Mouse (Mus musculus): ENCODE results near the gene Mmp15. TPM values are rescaled to one million over a fixed set of nuclear protein-coding genes. Genes with fewer than 3 reads are reported as not detected.
A peak's percentile ranks its signal among the peaks of the same experiment; 100 is the strongest.
"Not testable (repeated sequence)": the region's sequence is repeated elsewhere in the genome, so short reads cannot be mapped to it uniquely, and the experiment has no call there.

Mmp15 gene
- polyA plus RNA-seq, 1 experiment from 2014 or later = 25.6 TPM

- ATAC-seq (ENCODE audit: insufficient read depth) (peak; percentile 85), DNase-seq (peak; percentile 77)
- Histone ChIP-seq H3K4me2 (peak overlapping the region; percentile 23), H3K4me1 (ENCODE audit: insufficient read depth) (peaks cover 12% of the 10 kb centered on the region), H3K36me3 (ENCODE audit: insufficient read depth) (no peaks in the 10 kb centered on the region), H3K27ac (ENCODE audit: low read depth) (peak overlapping the region; percentile 80), H3K27me3 (ENCODE audit: insufficient read depth, low read length) (no peaks in the 10 kb centered on the region), H3K4me3 (ENCODE audit: low read depth, low read length) (no peak overlapping the region), H3K9ac (no peak overlapping the region), H3K9me3 (ENCODE audit: low read depth, low read length) (no peaks in the 10 kb centered on the region)
- 10% methylated on average over 7 of the region's 7 CpGs for WGBS
- TF ChIP-seq CTCF (IDR thresholded peaks at IDR 0.05; ENCODE audit: low read depth) = no peak
Measured at GRCm38 (mm10) chr8:95377863-95378291, 25.8 kb downstream of the Mmp15 start.

- peaks cover 12% of the 10 kb centered on the region for H3K4me1 ChIP-seq (ENCODE audit: insufficient read depth)
- not testable (repeated sequence) for H3K36me3 ChIP-seq (ENCODE audit: insufficient read depth); DNase-seq; H3K27ac ChIP-seq (ENCODE audit: low read depth); H3K4me2 ChIP-seq; H3K27me3 ChIP-seq (ENCODE audit: insufficient read depth, low read length); H3K9me3 ChIP-seq (ENCODE audit: low read depth, low read length); ATAC-seq (ENCODE audit: insufficient read depth); H3K4me3 ChIP-seq (ENCODE audit: low read depth, low read length); H3K9ac ChIP-seq
- 91% methylated on average over 11 of the region's 11 CpGs for WGBS
Measured at GRCm38 (mm10) chr8:95378928-95379327, 26.9 kb downstream of the Mmp15 start.

- ATAC-seq (ENCODE audit: insufficient read depth) (no peak), DNase-seq (no peak)
- Histone ChIP-seq H3K9me3 (ENCODE audit: low read depth, low read length) (no peaks in the 10 kb centered on the region), H3K36me3 (ENCODE audit: insufficient read depth) (no peaks in the 10 kb centered on the region), H3K9ac (no peak overlapping the region), H3K27me3 (ENCODE audit: insufficient read depth, low read length) (no peaks in the 10 kb centered on the region), H3K4me3 (ENCODE audit: low read depth, low read length) (no peak overlapping the region), H3K4me2 (no peak overlapping the region), H3K4me1 (ENCODE audit: insufficient read depth) (peaks cover 12% of the 10 kb centered on the region), H3K27ac (ENCODE audit: low read depth) (no peak overlapping the region)
- no peak for TF ChIP-seq CTCF (IDR thresholded peaks at IDR 0.05; ENCODE audit: low read depth)
Measured at GRCm38 (mm10) chr8:95380953-95381352, 28.9 kb downstream of the Mmp15 start.

GRCm38 (mm10) chr8:95381595-95381994 lies 29.5 kb downstream of the Mmp15 start:
- Histone ChIP-seq H3K36me3 (ENCODE audit: insufficient read depth) (no peaks in the 10 kb centered on the region), H3K4me1 (ENCODE audit: insufficient read depth) (peaks cover 12% of the 10 kb centered on the region), H3K27ac (ENCODE audit: low read depth) (no peak overlapping the region), H3K9ac (no peak overlapping the region), H3K9me3 (ENCODE audit: low read depth, low read length) (no peaks in the 10 kb centered on the region), H3K4me2 (no peak overlapping the region), H3K4me3 (ENCODE audit: low read depth, low read length) (no peak overlapping the region), H3K27me3 (ENCODE audit: insufficient read depth, low read length) (no peaks in the 10 kb centered on the region)
- no peak for ATAC-seq (ENCODE audit: insufficient read depth)
- DNase-seq = no peak
- no peak for TF ChIP-seq CTCF (IDR thresholded peaks at IDR 0.05; ENCODE audit: low read depth)
- WGBS = 63% methylated on average over 3 of the region's 3 CpGs

- Histone ChIP-seq H3K36me3 (ENCODE audit: insufficient read depth) (no peaks in the 10 kb centered on the region), H3K4me1 (ENCODE audit: insufficient read depth) (no peaks in the 10 kb centered on the region), H3K9me3 (ENCODE audit: low read depth, low read length) (no peaks in the 10 kb centered on the region), H3K27me3 (ENCODE audit: insufficient read depth, low read length) (no peaks in the 10 kb centered on the region), H3K9ac (no peak overlapping the region), H3K27ac (ENCODE audit: low read depth) (no peak overlapping the region), H3K4me2 (no peak overlapping the region), H3K4me3 (ENCODE audit: low read depth, low read length) (no peak overlapping the region)
- WGBS = 65% methylated on average over 3 of the region's 3 CpGs
- DNase-seq (no peak), ATAC-seq (ENCODE audit: insufficient read depth) (no peak)
- TF ChIP-seq CTCF (IDR thresholded peaks at IDR 0.05; ENCODE audit: low read depth) = no peak
Measured at GRCm38 (mm10) chr8:95384501-95384900, 32.4 kb downstream of the Mmp15 start.

- TF ChIP-seq CTCF (IDR thresholded peaks at IDR 0.05; ENCODE audit: low read depth) = no peak
- Histone ChIP-seq H3K36me3 (ENCODE audit: insufficient read depth) (no peaks in the 10 kb centered on the region), H3K27ac (ENCODE audit: low read depth) (no peak overlapping the region), H3K9me3 (ENCODE audit: low read depth, low read length) (no peaks in the 10 kb centered on the region), H3K27me3 (ENCODE audit: insufficient read depth, low read length) (no peaks in the 10 kb centered on the region), H3K4me2 (no peak overlapping the region), H3K4me1 (ENCODE audit: insufficient read depth) (no peaks in the 10 kb centered on the region), H3K9ac (no peak overlapping the region), H3K4me3 (ENCODE audit: low read depth, low read length) (no peak overlapping the region)
- WGBS = 73% methylated on average over 5 of the region's 5 CpGs
- no peak for ATAC-seq (ENCODE audit: insufficient read depth)
- no peak for DNase-seq
Measured at GRCm38 (mm10) chr8:95386037-95386436, 34.0 kb downstream of the Mmp15 start.

- H3K9ac ChIP-seq = no peak overlapping the region
- H3K36me3 ChIP-seq (ENCODE audit: insufficient read depth) = no peaks in the 10 kb centered on the region
- H3K4me1 ChIP-seq (ENCODE audit: insufficient read depth) = no peaks in the 10 kb centered on the region
- H3K9me3 ChIP-seq (ENCODE audit: low read depth, low read length) = no peaks in the 10 kb centered on the region
- no peak overlapping the region for H3K4me2 ChIP-seq
- DNase-seq (no peak), ATAC-seq (ENCODE audit: insufficient read depth) (no peak)
- H3K27ac ChIP-seq (ENCODE audit: low read depth) = no peak overlapping the region
- no peaks in the 10 kb centered on the region for H3K27me3 ChIP-seq (ENCODE audit: insufficient read depth, low read length)
- TF ChIP-seq CTCF (IDR thresholded peaks at IDR 0.05; ENCODE audit: low read depth) = no peak
- no peak overlapping the region for H3K4me3 ChIP-seq (ENCODE audit: low read depth, low read length)
- 87% methylated on average over 10 of the region's 10 CpGs for WGBS
Measured at GRCm38 (mm10) chr8:95387221-95387620, 35.2 kb downstream of the Mmp15 start.

- H3K4me1 ChIP-seq (ENCODE audit: insufficient read depth) = no peaks in the 10 kb centered on the region
- ATAC-seq (ENCODE audit: insufficient read depth) = no peak
- H3K36me3 ChIP-seq (ENCODE audit: insufficient read depth) = no peaks in the 10 kb centered on the region
- H3K4me2 ChIP-seq = no peak overlapping the region
- no peaks in the 10 kb centered on the region for H3K27me3 ChIP-seq (ENCODE audit: insufficient read depth, low read length)
- TF ChIP-seq CTCF (IDR thresholded peaks at IDR 0.05; ENCODE audit: low read depth) = no peak
- H3K9ac ChIP-seq = no peak overlapping the region
- H3K9me3 ChIP-seq (ENCODE audit: low read depth, low read length) = no peaks in the 10 kb centered on the region
- 79% methylated on average over 7 of the region's 7 CpGs for WGBS
- DNase-seq = no peak
- H3K27ac ChIP-seq (ENCODE audit: low read depth) = no peak overlapping the region
- H3K4me3 ChIP-seq (ENCODE audit: low read depth, low read length) = no peak overlapping the region
Measured at GRCm38 (mm10) chr8:95387936-95388335, 35.9 kb downstream of the Mmp15 start.
